In genomic region chr4:130908133-130908532, GRCm38 (mm10) we compare ENCODE assay signal across 16 mouse cellular contexts. TPM values are rescaled to one million over a fixed set of nuclear protein-coding genes. Genes with fewer than 3 reads are reported as not detected.
"Had no signal": no experiment of that assay in that cellular context is flagged by ENCODE, and none has a peak within 500 bp of the region (broad histone marks: within the 10 kb centered on the region; RNA-seq: fewer than 3 reads in every experiment).

No protein-coding gene starts in this region.

- H3K27me3 ChIP-seq: liver, embryonic 15.5 days; neural tube, embryonic 13.5 days had no signal

- H3K4me3 ChIP-seq: liver, embryonic 15.5 days; neural tube, embryonic 13.5 days had no signal

- H3K27ac ChIP-seq: liver, embryonic 15.5 days; neural tube, embryonic 13.5 days had no signal

- H3K4me2 ChIP-seq: liver, embryonic 11.5 days; liver, embryonic 15.5 days; midbrain, embryonic 11.5 days; neural tube, embryonic 13.5 days had no signal

- DNase-seq: kidney, adult 11 months; kidney, postnatal 14 days; lung, adult 2 months; lung, postnatal 36 days; retina, postnatal 1 day; right cerebral cortex, postnatal 4 days; thymus, postnatal 25 days had no signal

- ATAC-seq: lung, postnatal 0 days; midbrain, embryonic 16.5 days had no signal

- H3K36me3 ChIP-seq: liver, embryonic 15.5 days; neural tube, embryonic 13.5 days had no signal

- H3K9ac ChIP-seq: liver, embryonic 15.5 days; neural tube, embryonic 13.5 days had no signal

- H3K9me3 ChIP-seq: liver, embryonic 15.5 days; neural tube, embryonic 13.5 days had no signal

RNA-seq across cellular contexts. Expression of gene Matn1, which starts 36.1 kb away (rescaled TPM):
- total RNA-seq: megakaryocyte progenitor cell, adult 5-6 weeks had no signal
- polyA plus RNA-seq: large intestine, adult 2 months; lung, postnatal 0 days; midbrain, embryonic 11.5 days; urinary bladder, adult 2 months had no signal
